Mouse (Mus musculus) activated CD4-positive, CD25-positive, alpha-beta regulatory T cell (primary cell): Measurements from ENCODE around the gene Raver2. TPM values are rescaled to one million over a fixed set of nuclear protein-coding genes. Genes with fewer than 3 reads are reported as not detected.

Source experiments
- polyA plus RNA-seq, 2 experiments: library from polyadenylated mRNA; unstranded; fragments of 100-300 nt; shearing (Covaris generic); gene quantifications; one replicate each; pipeline ENCODE4 v1.2.1; 2017

Raver2 gene
- polyA plus RNA-seq, result 1 to 10 TPM; 1.0 to 2.8 TPM

DNA sequence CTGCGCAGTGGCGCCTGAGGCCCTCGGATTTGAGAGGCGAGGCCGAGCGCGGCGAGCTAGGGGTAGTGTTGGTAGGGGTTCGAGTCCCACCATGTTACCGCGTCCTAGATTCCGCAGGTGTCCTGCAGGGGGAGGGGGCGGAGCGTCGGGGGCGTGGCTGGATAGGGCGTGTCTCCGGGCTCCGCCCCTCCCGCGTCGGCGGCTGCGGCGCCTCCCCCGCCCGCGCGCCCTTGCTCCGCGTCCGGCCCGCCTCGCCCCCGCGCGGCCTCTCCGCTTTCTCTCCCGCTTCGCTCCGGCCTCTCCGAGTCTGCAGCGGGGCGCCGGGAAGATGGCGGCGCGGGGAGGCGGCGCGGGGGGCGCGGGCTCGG lies at the start of gene Raver2:
Gene Raver2, plus strand, starts transcription at position 198 of the 368 bp plus-strand sequence.

DNA sequence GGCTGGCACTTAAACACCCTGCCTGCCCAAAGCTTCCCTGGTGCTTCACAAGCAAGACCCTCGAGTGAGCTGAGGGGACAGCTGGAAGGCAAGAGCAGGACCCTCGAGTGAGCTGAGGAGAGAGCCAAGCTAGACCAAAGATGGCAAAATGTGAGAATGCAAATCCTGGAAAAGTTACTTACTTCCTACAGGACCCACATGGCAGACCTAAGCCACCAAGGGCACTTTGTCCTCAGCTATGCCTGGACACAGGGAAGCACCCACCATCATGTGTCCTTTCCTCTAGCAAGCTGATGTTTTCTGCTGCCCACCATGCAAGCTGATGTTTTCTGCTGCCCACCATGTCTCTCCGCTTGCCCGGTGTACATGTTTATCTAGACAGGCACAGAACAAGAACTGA lies 48.2 kb upstream of the Raver2 start, which contains the start of gene Gm10577:
Gene Gm10577, minus strand, starts transcription at position 101 of the 400 bp plus-strand sequence.

Other genes starting within 250 kb of the Raver2 start
- not detected for gene Gm10577, start 48.3 kb upstream of the Raver2 start, polyA plus RNA-seq
- gene Jak1, start 196.3 kb downstream of the Raver2 start, polyA plus RNA-seq, result 100 to 1,000 TPM; 450 to 508 TPM